Mouse (Mus musculus) kidney, postnatal 36 days (tissue): ENCODE measurements around the gene Rpgrip1l.

Experiments used
- DNase-seq, 2 experiments: peaks; one replicate each; pipeline ENCODE4 v3.0.0; 2021 to 2022; ENCODE audit warnings: mixed read lengths in 2 of 2

Gene Rpgrip1l

DNA sequence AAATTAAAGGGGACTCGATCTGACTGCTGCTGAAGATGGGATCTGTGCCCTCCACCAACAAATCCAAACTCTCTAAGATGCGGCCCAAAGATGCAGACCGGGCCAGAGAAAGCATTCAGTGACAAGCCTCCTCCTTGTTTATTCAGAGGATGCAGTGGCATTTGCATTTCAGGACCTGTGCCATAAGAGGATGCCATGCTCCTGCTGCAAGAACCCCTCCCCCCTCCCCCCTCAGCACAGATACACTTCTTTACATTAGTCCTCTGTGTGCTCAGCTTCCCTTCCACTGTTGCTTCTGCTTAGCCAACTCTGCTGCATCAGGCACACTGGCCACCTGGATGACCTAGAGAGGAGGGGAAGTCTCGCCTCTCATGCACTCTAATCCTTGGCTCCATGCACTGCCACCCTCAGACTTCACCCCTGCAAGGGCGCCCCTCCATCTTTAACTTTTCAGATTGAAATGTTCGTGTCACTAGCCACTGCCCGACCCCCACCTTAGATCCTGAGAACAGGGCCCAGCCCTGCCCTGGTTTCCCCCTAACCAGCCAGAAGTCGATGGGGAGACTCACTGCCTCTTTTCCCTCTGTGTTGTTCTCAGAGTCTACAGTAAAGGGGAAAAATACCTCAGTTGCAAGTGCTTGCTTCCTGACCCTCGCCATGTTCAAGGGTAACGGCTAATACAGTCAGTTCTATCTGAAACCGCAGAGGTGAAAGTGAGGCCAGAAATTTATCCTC is 14.6 kb upstream of the Rpgrip1l start:
- no peak for DNase-seq

DNA sequence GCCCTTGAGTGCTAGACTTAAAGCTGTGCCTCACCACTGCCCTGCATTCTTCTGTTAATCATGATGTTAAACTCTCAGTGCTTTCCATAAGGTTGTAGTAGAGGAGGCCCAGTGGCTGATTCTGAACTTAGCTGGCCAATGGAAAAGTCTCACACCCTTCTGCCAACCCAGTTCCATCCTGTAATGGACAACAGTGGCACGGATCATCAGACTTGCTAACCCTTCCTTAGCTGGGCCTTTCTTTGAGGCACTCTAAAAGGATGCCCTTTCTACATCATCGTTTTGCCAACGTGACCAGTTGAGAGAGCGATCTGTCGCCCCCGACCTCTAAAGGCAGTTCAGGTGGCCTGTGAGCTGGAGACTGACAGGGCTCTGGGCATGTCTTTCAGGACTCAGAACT is 13.9 kb upstream of the Rpgrip1l start:
- DNase-seq: no peak

DNA sequence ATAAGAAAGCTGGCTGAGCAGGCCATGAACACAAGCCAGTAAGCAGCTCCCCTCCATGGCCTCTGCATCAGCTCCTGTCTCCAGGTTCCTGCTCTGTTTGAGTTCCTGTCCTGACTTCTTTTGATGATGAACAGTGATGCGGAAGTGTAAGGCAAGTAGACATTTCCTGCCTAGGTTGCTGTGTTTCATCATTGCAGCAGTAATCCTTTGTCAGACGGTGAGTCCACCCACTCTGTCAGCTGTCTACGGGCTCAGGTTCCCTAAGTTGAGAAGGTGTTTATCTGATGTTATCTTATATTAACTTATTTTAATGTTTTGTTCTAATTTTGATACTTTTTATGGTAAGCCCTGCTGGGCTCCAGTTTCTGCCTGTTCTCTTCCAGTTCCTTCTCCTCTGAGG is 13.0 kb upstream of the Rpgrip1l start:
- DNase-seq: no peak

DNA sequence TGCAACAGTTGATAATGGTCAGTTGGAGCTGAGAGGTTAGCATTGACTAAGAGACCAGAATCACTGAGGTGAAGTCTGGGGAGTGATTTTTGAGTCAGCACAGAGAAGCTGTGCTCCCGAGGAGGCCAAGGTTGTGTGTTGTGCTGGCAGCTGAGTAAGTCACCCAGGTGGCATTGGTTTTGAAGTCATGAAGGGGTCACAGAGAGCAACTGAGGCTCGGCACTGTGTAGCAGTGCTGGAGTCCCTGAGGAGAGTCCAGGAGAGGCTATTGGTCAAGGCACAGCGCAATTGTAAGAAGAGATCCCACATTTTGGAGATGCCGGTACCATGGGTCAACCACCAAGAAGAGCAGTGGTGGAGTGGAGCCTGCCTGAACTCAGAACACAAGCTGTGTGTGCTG is 11.9 kb upstream of the Rpgrip1l start:
- DNase-seq: no peak

DNA sequence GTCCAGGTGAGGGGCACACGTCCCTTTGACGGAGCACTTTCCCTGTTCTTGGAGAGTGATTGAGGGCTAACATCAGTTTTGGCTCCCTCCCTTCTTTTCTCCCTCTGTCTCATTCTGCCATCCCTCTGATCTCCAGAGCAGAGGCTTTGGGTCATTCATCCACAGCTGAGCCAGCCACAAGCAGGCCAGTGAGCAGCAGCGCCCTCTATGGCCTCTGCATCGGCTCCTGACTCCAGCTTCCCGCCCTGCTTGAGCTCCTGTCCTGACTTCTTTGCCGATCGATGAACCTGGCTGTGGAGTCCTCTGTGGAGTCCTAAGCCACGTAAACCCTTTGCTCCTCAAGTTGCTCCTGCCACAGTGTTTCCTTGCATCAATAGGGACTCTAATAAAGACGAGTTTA is 11.2 kb upstream of the Rpgrip1l start:
- DNase-seq: peak in 1 of 2 experiments; percentile 42

DNA sequence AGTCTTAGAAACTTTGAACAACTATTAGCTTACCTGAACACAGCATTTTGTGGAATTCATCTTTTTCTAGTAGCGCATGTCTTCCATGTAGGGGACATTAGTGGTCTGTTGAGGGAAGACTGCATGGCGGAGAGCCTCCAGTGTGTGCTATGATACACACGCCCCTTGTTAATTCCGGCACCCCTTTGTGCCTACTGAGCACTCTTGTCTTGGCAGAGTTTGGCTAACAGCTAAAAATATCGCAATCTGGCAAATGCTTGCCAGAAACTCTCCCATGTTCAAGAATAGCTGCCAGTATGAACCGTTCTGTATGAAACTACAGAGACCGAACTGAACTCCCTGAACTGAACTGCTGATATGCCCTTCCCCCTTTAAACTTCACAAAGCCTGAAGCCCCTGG is 10.4 kb upstream of the Rpgrip1l start:
- no peak for DNase-seq

DNA sequence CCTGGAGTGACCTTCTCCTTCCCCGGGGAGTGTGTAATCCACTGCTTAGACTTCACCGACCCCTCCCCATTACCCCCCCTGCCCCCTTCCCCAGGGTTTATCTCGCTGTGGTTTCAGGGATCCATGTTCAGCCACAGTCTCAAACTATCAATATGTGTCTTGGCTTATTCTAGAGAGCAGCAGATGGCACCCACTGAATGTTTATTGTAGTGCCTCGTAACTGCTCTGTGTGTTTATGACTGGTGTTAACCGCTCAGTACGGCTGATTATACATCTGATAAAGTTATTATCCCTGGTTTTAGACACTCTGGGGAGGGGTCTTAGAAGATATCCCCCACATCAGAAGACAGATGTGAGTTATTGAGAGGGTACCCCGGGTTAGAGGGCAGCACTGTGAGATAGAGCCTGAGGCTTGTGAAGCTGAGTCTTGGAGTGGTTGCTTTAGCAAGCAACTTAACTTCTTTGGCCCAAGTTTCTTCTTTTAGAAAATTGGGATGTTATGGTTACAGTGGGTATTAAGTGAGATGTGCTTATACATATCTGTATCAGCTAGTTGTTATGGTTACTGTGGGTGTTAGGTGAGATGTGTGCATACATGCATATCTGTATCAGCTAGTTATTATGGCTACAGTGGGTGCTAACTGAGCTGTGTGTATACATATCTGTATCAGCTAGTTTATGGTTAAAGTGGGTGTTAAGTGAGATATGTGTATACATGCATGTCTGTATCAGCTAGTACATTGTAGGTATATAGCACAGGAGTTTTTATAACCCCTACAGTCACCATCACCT is 6.1 kb upstream of the Rpgrip1l start:
- DNase-seq: no peak

DNA sequence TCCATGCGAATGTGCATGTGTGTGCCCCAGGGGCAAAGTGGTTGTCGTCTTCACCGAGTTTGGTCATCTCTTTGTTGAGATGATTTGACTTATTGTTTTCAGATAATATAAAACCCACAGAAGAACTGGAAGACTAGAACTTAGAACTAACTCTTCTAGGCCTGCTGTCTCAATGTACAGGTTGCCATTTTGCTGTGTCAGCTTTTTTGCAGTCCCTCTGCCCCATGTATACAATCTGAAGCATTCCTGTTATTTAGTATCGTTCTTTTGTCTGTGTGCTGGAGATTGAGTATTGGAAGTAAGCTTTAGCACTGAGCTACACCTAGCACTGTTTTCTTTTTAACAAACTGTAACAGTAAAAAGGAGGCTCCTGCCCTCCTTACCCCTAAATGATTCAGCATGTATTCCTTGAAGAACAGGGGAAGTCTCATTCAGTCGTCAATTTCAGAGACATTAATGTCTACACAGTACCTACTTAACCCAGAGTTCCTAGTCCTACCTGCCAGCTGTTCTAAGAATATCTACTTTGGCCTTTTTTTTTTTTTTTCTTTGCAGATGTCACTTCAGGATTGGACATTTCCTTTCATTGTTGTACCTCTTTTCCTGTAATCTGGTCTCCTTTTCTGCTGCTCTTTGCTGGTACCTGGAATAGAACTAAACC is 4.6 kb upstream of the Rpgrip1l start:
- no peak for DNase-seq

DNA sequence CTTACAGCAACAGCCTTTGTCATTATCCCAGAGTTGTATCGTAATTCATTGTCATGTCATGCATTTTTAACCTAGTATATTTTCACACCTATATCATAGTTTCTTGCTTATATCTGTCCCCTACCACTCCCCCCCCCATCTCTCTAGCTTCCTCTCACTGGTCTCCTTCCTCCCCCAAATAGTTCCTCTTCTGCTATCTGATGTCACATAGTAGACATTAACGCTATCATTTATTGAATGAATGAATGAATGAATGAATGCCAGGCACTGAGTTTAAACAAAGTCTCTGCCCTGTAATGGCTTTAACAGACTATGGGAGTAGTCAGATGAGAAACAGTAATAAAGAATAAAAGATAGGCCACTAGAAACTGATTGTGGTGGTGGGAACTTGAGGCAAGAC is 720 bp downstream of the Rpgrip1l start:
- no peak for DNase-seq

DNA sequence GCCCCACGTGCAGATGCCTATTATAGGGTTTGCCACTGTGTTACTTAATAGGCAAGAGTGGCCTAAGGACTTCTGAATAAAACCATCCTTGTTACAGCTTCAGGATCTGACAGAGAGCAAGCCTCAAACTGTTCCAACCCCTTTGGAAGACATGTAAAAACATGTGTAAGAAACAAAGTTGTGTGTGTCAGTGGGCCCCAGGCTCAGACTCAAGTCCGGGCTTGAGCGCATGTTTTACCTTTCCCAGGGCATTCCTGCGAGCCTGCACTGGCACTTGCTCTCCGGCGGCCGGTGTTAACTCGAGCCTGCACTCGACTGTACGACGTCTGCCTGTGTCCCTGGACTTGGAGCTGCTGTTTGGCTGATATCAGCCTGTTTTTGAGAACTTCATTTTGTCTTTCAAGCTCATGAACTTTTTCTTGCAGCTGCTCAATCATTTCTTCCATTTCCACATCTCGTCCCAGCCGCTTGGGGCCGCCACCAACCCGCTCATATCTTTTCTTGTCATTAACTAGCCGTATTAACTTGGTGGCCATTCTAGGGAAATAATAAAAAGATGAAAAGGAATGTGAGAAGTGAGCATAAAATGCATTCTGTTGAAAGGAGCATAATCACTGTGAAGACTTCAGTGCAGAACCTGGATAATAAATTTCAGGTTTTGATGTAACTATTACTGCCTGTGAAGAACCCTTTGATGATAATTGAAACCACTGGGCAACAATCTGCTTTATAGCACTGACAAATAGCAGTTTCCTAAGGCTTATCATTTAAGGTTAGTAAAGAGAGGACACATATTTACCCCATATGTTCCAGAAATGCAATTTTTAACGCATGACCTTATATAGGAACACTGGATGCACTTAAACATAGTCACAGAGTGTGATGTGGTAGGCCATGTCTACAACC is 8.3 kb downstream of the Rpgrip1l start:
- DNase-seq: peak in 1 of 2 experiments; percentile 17

DNA sequence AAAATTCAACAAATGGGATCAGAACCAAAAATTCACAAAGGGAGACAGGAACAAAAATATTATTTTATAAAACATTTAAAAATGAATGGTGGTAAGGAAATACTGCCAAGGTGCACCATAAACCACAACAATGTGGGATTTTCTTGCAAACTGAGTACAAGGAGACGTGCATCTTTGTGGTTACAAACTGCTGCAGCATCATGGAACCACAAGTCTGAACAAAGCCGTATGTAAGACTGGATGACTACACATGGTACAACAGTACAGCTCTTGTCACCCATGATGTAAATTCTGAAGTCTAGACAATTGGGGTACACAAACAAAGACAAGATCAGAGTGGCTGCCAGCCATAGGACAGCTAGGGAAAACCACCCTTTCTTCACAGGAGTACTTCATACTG is 14.4 kb downstream of the Rpgrip1l start:
- DNase-seq: no peak

DNA sequence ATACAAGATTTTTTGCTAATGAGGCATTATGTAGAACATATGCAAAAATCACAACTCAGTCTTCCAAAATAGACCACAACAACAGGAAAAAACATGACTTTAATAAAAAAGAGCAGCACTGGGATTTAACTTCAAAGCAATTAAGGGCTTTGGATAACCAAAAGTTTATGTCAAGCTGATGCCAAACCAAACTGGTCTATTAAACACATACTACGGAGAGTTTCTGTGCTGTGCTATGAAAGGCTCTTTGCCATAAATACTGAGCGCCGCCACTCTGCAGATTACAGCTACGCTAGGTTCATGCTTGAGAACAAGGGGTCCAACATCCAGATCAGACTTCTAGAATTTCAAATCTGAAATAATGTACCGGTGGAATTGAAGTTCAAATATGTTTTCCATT is 17.3 kb downstream of the Rpgrip1l start:
- no peak for DNase-seq

DNA sequence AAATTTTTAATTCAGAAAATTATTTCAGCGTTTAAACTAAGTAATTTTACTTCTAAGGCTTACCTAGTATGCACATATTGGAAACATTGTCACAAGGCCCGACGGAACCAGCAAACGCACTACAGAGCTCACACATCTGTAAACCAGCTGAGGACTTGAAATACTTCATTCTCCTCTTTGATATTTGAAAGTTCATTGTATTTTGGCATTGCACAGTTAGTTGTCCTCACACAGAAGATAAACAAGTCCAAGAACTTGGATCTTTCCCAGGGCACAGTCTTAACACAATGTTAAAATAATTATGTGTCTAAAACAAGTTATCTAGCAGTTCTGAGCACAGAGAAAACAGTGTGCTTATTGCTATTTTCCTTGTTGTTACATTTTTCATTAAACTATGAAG is 22.5 kb downstream of the Rpgrip1l start:
- no peak for DNase-seq

DNA sequence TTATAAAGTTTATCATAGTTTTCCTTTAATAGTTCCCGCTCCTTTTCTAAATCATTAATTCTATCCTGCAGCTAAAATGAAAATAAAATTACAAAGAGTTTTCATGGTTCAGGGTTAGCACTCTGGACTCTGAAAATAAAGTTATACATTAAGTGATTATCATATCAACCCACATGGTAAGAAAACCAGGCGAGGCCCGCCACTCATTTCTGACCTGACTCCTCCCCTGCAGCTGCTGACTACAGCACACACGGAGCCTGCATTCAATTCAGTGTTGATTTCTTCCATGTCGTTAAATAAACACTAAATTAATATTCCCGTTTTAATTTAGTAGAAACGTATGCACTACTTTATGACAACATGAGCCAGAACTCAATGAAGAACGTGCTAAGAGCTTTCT is 26.8 kb downstream of the Rpgrip1l start:
- DNase-seq: no peak

DNA sequence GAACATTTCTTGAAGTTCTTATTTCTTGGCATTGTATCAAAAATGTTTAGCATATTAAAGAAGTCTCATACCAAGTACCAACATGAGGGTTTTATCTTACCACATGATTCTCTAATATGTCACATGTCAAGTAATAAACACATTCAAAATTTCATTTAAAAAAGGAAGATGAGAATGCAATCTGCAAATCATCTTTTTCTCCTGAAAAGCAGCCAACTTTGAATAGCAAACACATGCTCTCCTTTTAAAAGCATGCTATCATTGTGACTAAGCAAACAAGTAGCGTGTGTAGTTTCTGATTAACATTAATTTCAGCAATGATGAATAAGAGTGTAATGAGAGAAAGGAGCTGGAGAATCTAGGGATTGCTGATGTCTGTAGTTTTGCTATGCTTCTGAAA is 29.2 kb downstream of the Rpgrip1l start:
- DNase-seq: no peak

DNA sequence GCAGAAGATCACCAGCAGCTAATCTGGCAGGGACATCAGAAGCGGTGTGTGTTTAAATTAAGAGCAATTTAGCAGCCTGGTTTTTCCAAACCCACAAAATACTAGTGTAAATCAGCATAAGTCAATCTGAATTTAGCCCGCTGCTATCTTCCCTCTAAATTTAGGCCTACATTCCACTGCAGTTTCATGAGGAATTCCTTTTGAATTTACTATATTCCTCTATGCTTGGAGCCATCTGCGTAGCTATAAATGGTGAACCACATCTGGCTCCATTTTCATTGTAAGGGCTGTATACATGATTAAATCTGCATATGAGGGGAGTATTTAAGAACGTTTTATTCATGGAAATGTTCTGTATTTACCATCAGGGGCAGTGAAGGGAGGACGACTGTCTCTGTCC is 30.4 kb downstream of the Rpgrip1l start:
- no peak for DNase-seq

DNA sequence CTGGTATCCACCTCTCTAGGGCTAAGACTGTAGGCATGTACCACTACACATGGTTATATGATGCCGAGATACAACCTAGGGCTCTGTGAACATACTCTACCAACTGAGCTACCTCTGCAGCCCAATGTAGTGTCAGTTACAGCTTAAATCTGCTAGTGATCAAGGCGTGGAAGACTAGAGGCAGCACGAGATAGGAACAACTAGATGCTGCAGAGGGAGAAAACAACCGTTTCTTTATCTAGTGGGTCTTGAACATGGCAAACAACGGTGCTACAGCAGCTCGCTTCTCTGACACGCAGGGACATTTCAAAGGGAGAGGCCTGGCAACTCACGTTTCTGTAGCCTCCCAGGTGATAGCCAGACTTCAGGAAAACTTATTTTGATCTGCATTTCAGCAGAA is 31.5 kb downstream of the Rpgrip1l start:
- DNase-seq: no peak

DNA sequence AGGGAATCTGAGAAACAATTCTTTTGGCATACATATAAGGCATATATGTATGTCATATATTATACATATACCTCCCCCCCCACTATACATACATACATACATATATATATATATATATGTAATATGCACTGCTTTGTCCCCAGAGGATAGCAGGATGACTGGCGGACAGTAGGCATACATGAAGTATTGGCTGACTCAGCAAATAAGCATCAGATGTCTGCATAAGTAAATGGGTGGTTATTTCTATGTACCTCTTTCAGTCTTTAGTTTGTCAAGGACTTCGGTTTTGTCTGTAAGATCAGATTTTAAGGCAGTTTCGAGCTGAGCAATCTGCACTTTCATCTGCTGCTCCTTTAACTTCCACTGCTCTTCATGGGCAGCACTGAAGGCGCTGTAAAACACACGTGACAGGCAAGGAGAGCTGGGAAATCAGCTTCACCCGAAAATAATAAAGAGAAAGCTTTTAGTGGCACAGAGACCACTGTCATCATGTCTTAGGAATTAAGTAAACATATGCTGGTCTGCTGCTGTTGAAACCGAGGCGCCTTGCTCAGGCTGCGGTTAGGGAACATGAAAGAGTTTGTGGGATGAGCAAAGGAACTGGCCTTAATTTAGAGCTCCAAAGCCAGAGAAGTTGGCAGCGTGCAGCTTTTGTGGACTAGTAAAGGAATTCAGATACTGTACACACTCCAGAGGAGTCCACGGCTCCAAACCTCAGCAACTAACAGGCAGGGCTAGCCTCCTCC is 32.4 kb downstream of the Rpgrip1l start:
- no peak for DNase-seq

DNA sequence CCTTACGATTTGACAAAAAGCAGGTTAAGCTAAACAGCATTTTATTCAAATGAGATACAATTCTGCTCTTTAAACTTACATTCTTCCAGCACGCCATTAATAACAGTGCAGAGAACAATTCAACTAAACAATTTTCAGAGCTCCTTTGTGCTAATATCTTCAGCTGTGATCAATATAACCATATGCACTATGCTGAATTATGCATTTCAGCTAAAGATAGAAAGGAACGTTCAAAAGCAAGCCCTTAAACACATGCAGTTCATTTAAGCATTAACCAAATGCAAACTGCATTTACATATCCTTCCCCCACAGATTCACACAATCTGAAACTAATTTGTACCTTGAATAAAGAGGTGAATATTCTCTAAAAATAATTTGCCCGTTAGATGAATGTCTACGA is 35.0 kb downstream of the Rpgrip1l start:
- DNase-seq: no peak

DNA sequence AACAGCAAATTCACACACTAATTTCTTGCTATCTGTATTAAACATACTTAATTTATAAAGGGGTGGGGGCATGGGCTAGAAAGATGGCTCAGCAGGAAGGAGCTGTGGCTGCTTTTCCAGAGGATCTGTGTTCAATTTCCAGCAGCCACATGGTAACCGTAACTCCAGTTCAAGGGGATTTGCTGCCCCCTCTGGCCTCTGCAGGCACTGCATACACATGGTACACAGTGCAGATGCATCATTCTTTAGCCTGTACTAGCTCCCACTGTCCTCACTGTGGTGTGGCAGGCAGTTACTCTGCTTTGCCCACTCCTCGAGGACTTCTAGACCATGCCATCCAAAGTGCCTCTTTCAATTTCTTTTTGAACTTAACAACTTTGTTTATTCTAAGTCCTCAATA is 36.7 kb downstream of the Rpgrip1l start:
- DNase-seq: peak in 1 of 2 experiments; percentile 17

DNA sequence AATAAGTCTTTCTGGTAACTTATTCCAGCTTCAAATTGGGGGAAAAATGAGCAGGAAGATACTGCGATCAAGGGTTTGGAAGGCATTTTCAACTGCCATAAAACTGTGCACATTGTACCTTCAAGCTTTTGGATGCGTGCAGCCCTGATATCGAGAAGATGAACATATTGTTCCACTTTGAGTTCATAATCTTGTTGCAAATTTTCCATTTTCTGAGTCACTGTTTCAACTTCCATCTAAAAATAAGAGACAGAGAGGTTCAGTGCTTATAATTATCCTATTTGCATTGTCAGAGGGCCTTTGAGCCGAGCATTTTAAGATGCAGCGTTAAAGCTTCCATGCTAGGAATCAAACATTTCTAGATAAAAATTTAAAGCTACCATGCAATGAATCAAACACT is 39.6 kb downstream of the Rpgrip1l start:
- DNase-seq: no peak

DNA sequence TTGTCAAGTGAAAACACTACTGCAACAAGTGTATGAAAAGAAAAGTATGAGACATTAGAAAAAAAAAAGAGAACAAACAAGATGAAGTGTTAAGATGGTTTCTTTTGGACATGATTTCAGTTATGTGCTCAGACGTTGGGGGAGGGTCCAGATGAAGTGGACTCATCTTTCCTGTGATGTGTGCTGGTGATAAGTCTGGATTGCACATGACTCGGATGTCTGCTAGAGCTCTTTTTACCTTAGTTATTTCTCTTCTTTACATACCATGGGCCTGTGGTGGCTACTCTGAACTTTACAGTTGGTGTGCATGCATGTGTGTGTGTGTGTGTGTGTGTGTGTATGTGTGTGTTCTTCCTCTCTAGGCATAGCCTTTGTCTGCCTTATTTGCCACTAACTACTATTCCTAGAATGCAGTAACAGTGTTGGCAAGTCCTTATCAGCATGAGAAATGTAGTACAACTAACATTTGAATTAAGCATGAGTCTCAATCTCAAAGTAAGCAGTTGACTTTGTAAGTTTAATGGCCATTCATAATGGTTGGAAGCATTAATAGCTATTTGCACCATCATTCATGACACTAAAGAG is 43.6 kb downstream of the Rpgrip1l start:
- DNase-seq: no peak
